Mouse (Mus musculus): Measurements from ENCODE around the gene Ankmy2.

DNA sequence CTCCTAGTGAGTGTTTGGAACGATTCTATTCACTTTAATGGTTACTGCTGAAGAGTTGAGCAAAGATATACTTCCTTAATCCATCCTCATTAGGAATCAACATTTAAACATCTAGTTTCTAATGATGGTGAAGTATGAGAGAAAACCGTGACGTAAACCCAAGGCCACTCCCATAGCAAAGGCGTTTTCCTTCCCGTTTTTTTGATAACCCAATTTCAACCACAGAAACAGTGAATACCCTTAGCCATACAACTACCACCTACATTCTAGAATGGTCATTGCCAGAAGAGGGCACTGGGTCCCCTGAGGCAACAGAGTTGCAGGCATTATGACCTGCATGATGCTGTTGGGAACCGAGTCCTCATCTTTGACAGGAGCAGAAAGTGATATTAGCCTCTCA is 39.8 kb upstream of the Ankmy2 start:
- TF ChIP-seq CTCF (IDR thresholded peaks at IDR 0.05; ENCODE audit: borderline replicate concordance, insufficient read depth, low read depth, low read length) (no peak), POLR2A (IDR thresholded peaks at IDR 0.05; ENCODE audit: borderline replicate concordance, insufficient read depth, low read length) (no peak)
